Mouse (Mus musculus) adrenal gland, postnatal 4 days (tissue): Measurements from ENCODE around the gene Gm26727. TPM values are rescaled to one million over a fixed set of nuclear protein-coding genes. Genes with fewer than 3 reads are reported as not detected.
"Not testable (repeated sequence)": the region's sequence is repeated elsewhere in the genome, so short reads cannot be mapped to it uniquely, and the experiment has no call there.

Experiments used
- DNase-seq, 2 experiments: peaks; one replicate each; pipeline ENCODE4 v3.0.0; 2021 to 2022; ENCODE audit warnings: low spot score in 2 of 2, mixed read lengths in 2 of 2
- long read RNA-seq, 2 experiments: library from polyadenylated mRNA; stranded (forward); transcript quantifications; one replicate each; pipeline ENCODE4 v2.0.0; 2021
- total RNA-seq, 2 experiments: library from RNA; stranded (reverse); gene quantifications; 2 replicates each; pipeline ENCODE4 v1.2.3; 2021

Gene Gm26727
- total RNA-seq: not detected
- long read RNA-seq, experiment 1: 0 reads
- long read RNA-seq, experiment 2: 0 reads

GRCm38 (mm10) chr2:67433081-67433480, at the start of gene Gm26727:
Gene Gm26727, minus strand, starts transcription at chr2:67433181.
- DNase-seq: no peak

GRCm38 (mm10) chr2:67481051-67481450, 48.1 kb upstream of the Gm26727 start:
- DNase-seq: no peak

GRCm38 (mm10) chr2:67477753-67478152, 44.8 kb upstream of the Gm26727 start:
- DNase-seq: peak in 1 of 2 experiments; percentile 19

GRCm38 (mm10) chr2:67470030-67470429, 37.0 kb upstream of the Gm26727 start:
- DNase-seq: not testable (repeated sequence)

GRCm38 (mm10) chr2:67467036-67467435, 34.1 kb upstream of the Gm26727 start:
- DNase-seq: no peak

- DNase-seq: no peak
These were observed 27.9 kb upstream of the Gm26727 start for GRCm38 (mm10) chr2:67460857-67461256.

- no peak for DNase-seq
These were observed 14.2 kb upstream of the Gm26727 start for GRCm38 (mm10) chr2:67447206-67447605.

- DNase-seq: no peak
These were observed 13.8 kb upstream of the Gm26727 start for GRCm38 (mm10) chr2:67446772-67447171.

GRCm38 (mm10) chr2:67445780-67446179, 12.8 kb upstream of the Gm26727 start, which contains the start of gene Xirp2:
Gene Xirp2, plus strand, starts transcription at chr2:67446002.
- no peak for DNase-seq

- DNase-seq: no peak
These were observed 5.3 kb upstream of the Gm26727 start for GRCm38 (mm10) chr2:67438309-67438708.

- no peak for DNase-seq
These were observed 10.2 kb downstream of the Gm26727 start for GRCm38 (mm10) chr2:67422799-67423198.

- DNase-seq: no peak
These were observed 12.1 kb downstream of the Gm26727 start for GRCm38 (mm10) chr2:67420853-67421252.

- DNase-seq: not testable (repeated sequence)
These were observed 19.6 kb downstream of the Gm26727 start, which contains the start of gene Gm21830 for GRCm38 (mm10) chr2:67413425-67413824. Gene Gm21830, plus strand, starts transcription at chr2:67413725.

Other genes with a start within 250 kb of the Gm26727 start
- gene Gm21830, start 19.5 kb downstream of the Gm26727 start, total RNA-seq: not detected
- gene Xirp2, start 12.8 kb upstream of the Gm26727 start, total RNA-seq: 1 to 10 TPM; 2.0 to 7.3 TPM
- gene B3galt1, start 132.7 kb upstream of the Gm26727 start, total RNA-seq: 1 to 10 TPM; 9.3 to 9.7 TPM